Mouse (Mus musculus): ENCODE data around the gene Akr1cl.
"Not testable (repeated sequence)": the region's sequence is repeated elsewhere in the genome, so short reads cannot be mapped to it uniquely, and the experiment has no call there.

Akr1cl gene

GRCm38 (mm10) chr1:65032641-65033040 is at the start of gene Akr1cl:
TSS of gene Akr1cl (minus strand) at chr1:65032759.
- no peak for DNase-seq (ENCODE audit: low spot score)

GRCm38 (mm10) chr1:65082188-65082587 is 49.6 kb upstream of the Akr1cl start, which contains the start of gene Crygb:
TSS of gene Crygb (minus strand) at chr1:65082288.
- peak; percentile 6 for DNase-seq (ENCODE audit: low spot score)

- DNase-seq (ENCODE audit: low spot score) = peak; percentile 13
Measured at GRCm38 (mm10) chr1:65075607-65076006, 43.0 kb upstream of the Akr1cl start.

GRCm38 (mm10) chr1:65073589-65073988 is 41.0 kb upstream of the Akr1cl start, which contains the start of gene Crygc:
TSS of gene Crygc (minus strand) at chr1:65073689.
- no peak for DNase-seq (ENCODE audit: low spot score)

- no peak for DNase-seq (ENCODE audit: low spot score)
Measured at GRCm38 (mm10) chr1:65067842-65068241, 35.3 kb upstream of the Akr1cl start.

- DNase-seq (ENCODE audit: low spot score) = no peak
Measured at GRCm38 (mm10) chr1:65064201-65064600, 31.6 kb upstream of the Akr1cl start.

- DNase-seq (ENCODE audit: low spot score) = no peak
Measured at GRCm38 (mm10) chr1:65063352-65063751, 30.8 kb upstream of the Akr1cl start, which contains the start of gene Crygd. TSS of gene Crygd (minus strand) at chr1:65063452.

GRCm38 (mm10) chr1:65052140-65052539 is 19.6 kb upstream of the Akr1cl start:
- DNase-seq (ENCODE audit: low spot score) = no peak

- no peak for DNase-seq (ENCODE audit: low spot score)
Measured at GRCm38 (mm10) chr1:65051696-65052095, 19.1 kb upstream of the Akr1cl start.

- not testable (repeated sequence) for DNase-seq (ENCODE audit: low spot score)
Measured at GRCm38 (mm10) chr1:65050952-65051351, 18.4 kb upstream of the Akr1cl start, which contains the start of gene Cryge. TSS of gene Cryge (minus strand) at chr1:65051149.

- DNase-seq (ENCODE audit: low spot score) = no peak
Measured at GRCm38 (mm10) chr1:65048781-65049180, 16.2 kb upstream of the Akr1cl start.

- peak; percentile 72 for DNase-seq (ENCODE audit: low spot score)
Measured at GRCm38 (mm10) chr1:65046401-65047109, 14.0 kb upstream of the Akr1cl start.

GRCm38 (mm10) chr1:65043433-65043832 is 10.9 kb upstream of the Akr1cl start:
- DNase-seq (ENCODE audit: low spot score) = no peak

- no peak for DNase-seq (ENCODE audit: low spot score)
Measured at GRCm38 (mm10) chr1:65041837-65042236, 9.3 kb upstream of the Akr1cl start.

GRCm38 (mm10) chr1:65040806-65041205 is 8.2 kb upstream of the Akr1cl start:
- DNase-seq (ENCODE audit: low spot score) = no peak

- no peak for DNase-seq (ENCODE audit: low spot score)
Measured at GRCm38 (mm10) chr1:65039679-65040078, 7.1 kb upstream of the Akr1cl start.

- no peak for DNase-seq (ENCODE audit: low spot score)
Measured at GRCm38 (mm10) chr1:65037542-65037941, 5.0 kb upstream of the Akr1cl start.

- DNase-seq (ENCODE audit: low spot score) = no peak
Measured at GRCm38 (mm10) chr1:65035513-65035912, 3.0 kb upstream of the Akr1cl start.

GRCm38 (mm10) chr1:65028206-65028605 is 4.4 kb downstream of the Akr1cl start:
- no peak for DNase-seq (ENCODE audit: low spot score)

GRCm38 (mm10) chr1:65012726-65013125 is 19.8 kb downstream of the Akr1cl start:
- no peak for DNase-seq (ENCODE audit: low spot score)

GRCm38 (mm10) chr1:65010153-65010552 is 22.4 kb downstream of the Akr1cl start:
- DNase-seq (ENCODE audit: low spot score) = peak; percentile 93

- DNase-seq (ENCODE audit: low spot score) = no peak
Measured at GRCm38 (mm10) chr1:65005575-65005974, 27.0 kb downstream of the Akr1cl start.

GRCm38 (mm10) chr1:65004526-65004925 is 28.0 kb downstream of the Akr1cl start:
- no peak for DNase-seq (ENCODE audit: low spot score)

GRCm38 (mm10) chr1:64993206-64993605 is 39.4 kb downstream of the Akr1cl start:
- no peak for DNase-seq (ENCODE audit: low spot score)
